Mouse (Mus musculus) WW6 (cell line): ENCODE measurements around the gene Gdf2.

Experiments
- DNase-seq: peaks from one replicate; pipeline ENCODE4 v3.0.0-alpha.2; 2013; ENCODE audit warnings: low read depth, low spot score

The Gdf2 gene

DNA sequence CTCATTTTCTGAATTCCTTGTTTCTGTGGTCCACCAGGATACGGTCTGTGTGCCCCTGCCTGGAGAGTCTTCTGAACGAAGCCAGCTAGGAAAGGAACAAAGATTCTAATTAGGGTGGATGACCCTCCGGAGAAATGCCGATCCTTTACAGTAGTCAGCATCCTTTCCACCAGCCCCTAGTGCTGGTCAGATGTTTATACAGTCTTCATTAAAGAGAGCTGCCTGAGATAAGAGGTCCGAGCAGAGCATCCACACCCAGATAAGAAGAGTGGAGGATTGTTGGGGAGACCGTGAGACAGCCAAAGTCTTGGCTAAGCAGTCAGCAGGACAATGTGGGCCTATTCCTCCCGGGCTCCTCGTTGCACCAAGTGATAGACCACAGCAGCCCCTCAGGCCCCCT is at the start of gene Gdf2:
Gene Gdf2, plus strand, starts transcription at position 301 of the 400 bp plus-strand sequence.
- DNase-seq, result no peak

DNA sequence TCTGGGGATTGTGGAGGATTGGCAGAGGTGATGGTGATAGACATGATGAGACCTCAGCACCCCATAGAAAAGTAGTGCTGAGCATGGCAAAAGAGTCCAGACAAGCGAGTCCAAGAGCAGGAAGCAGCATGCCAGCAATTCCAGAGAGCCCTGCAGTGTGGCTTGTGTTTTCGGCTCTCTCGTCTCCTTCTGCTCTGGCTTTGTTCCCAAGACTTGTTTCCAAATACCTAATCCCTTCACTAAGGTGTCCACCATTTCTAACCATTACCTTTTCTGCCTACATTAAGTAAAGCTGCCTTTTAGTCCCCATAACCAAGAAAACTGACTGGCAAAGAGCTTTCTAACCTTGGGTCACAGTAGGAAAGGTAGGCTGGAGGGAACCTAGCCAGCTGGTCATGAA is 49.3 kb upstream of the Gdf2 start:
- no peak for DNase-seq

DNA sequence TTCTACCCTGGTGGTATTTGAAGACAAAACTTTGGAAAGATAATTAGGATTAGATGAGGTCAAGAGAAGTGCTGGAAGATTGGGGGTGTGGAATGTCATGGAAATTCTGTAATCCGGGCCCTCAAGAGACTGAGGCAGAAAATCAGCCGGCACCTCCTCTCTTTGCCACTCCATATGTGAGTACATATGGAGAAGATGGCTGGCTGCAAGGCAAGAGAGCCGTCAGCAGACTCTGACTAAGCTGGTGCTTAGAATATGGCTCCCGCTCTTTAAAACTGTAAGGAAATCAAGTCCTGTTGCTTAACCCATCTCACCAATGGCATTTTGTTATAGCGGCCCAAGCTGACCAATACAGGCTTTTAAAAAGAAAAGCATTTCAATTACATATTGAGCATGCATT is 45.1 kb upstream of the Gdf2 start:
- no peak for DNase-seq

DNA sequence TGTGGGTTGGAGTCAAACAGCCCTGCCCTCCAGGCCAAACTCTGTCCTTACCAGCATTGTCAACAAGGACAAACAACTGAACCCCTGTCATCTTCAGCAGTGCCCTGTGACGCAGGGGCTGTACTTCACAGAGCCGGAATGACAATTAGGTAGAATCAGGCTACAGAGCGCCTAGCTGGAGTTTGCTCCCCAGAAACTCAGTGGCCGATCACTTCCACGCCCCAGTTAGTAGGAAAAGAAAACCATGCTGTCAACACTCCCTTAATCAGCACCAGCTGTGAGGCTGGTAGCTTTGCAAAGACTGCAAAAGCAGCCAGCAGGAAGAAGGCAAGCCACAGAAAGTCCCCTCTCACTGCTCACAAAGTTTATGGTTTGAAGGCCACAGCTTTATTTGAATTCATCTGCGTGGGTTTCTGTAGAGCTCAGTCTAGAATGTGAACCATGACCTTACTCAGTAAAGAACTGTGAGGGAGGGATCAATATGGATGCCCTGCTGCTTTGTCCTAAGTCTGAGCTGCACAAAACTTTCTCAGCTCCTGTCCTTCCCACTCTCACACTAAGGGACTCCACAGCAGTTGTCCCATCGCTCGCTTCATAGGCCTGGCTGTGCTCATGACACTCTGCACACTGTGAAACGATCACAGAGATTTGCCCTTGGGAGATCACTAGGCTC is 44.1 kb upstream of the Gdf2 start:
- no peak for DNase-seq

DNA sequence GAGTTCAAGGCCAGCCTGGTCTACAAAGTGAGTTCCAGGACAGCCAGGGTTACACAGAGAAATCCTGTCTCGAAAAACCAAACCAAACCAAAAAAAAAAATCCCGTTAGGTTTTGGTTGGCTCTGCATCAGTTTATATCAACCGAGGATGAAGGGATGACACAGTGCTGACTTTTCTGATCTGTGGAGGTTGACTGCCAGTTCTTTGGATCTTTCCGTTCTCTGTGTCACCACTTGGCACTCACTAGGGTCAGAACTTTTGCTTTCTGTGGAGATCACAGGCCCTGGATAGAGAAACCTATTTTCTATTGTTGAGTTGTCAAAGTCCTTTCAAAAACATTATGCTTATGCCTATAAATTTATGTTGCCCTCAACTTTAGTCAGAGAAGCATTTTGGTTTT is 38.1 kb upstream of the Gdf2 start:
- DNase-seq, result no peak

DNA sequence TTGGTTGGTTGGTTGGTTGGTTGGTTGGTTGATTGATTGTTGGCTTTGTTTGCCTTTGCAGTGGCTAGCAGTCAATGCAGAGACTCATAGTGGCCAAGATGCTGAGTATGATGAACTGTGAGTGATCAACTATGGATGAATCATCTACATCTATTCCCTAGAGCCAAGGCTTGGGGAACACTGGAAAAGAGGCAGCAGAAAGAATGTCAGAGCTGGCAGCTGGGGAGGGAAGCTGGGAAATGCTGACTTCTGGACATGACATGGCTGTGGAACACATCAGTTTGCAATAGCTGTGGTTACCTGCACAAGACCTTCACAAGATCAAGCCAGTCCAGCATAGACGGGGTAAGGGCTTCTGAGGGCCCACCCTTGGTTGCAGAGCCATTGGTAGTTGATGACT is 37.6 kb upstream of the Gdf2 start:
- no peak for DNase-seq

DNA sequence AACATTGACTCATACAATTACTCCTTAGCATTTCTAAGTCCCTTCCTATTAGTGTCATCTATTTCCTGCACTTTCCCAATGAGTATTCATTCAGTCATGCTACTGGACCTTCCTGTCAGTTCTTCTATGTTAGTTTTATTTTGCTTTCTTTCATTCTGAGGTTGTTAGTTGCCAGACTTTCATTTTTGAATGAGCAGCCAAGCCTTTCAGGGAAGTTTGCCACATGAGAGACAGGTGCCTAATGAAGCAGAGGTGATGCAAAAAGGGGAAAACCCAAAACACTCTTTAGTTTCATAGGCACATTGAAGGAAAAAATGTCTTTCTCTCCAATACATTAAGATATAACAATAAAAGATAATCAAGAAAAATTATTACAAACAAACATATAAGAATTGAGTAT is 36.0 kb upstream of the Gdf2 start:
- DNase-seq, result no peak

DNA sequence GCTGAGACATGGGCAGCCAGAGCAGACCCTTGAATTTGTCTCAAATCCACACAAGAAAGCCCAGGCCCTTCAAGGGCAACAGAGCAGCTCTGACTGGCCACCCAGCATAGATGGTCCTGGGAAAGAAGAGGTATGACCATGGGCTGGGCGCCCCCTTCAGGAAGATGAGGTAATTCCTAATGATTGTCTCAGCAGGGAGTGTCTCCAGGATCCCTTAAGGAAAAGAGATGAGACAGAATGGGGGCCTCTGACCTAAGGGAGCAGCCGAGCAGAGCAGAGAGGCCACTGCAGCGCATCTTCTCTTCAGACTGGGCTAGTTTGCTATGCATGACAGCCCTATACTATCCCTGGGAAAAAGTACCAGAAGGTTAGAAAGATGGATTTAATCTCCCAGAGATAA is 27.1 kb upstream of the Gdf2 start:
- no peak for DNase-seq

DNA sequence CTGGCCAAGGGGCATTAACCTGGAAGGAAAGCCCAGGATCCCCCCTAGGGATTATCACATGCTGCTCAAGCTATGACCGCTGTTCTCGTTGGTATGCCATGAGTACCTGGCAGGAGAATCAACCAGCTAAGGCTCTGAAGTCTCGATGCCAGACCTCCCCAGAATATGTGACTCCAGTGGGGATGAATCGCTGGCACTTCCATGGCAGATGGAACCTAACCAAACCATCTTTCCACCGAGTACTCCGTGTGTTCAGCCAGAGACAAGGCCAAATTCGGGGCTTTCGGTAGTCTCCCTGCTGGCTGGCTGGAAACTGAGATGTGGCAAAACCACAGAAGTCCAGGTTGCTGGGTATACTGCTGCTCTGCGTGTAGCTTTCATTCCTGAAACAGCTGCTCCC is 26.6 kb upstream of the Gdf2 start:
- DNase-seq, result no peak

DNA sequence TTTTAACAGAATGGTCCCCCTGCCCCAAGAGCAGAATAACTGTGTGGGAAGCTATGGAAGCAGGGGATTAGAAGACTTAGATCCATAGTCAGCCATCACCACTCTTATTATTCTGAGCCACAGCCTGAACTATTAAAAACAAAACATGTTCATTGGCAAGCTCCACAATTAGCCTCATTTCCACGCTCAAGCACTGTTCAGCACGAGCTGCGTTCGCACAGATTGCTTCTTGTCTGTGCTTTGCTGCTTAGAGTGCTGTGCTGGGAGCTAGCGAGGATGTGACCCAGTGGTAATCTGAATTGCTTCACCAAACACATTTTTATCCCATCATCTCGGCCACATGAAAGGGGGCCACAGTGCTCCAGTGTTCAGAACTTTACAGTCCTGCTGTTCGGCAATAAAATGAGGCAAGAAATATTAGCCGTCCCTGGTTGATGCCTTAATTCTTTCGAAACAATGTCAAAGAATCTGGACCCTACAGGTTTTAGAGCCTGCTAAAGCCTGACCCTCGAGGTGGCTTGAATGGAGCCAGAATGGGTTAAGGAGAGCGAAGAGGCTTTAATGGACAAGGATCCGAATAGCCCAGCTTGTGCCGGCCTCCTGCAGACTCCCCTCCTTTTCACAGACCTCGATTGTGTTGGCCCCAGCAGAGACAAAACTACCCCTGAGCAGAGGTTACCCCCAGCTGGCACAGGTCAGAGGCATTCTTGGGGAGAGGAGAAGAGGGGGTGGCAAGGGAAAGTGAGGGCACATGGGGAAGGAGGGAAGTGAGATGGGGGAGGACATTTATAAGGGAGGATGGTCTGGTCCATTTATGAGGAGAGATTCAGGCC is 19.9 kb upstream of the Gdf2 start:
- DNase-seq, result no peak

DNA sequence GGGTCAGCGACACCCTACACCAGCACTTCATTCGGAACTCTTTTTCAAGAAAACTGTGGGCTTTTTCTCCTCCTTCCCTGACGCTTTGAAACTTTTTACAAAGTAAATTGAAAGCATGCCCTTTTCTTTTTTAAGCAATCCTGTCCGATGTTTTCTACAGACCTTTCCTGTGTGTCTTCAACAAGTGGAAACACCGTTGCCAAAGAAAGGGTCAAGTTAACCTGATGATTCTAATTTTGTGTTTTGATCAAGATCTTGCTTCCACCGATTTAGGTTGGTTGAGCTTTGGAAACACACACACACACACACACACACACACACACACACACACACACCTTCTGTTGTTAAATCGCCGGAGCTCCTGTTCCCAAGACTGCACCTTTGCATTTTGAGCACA is 18.1 kb upstream of the Gdf2 start:
- DNase-seq, result no peak

DNA sequence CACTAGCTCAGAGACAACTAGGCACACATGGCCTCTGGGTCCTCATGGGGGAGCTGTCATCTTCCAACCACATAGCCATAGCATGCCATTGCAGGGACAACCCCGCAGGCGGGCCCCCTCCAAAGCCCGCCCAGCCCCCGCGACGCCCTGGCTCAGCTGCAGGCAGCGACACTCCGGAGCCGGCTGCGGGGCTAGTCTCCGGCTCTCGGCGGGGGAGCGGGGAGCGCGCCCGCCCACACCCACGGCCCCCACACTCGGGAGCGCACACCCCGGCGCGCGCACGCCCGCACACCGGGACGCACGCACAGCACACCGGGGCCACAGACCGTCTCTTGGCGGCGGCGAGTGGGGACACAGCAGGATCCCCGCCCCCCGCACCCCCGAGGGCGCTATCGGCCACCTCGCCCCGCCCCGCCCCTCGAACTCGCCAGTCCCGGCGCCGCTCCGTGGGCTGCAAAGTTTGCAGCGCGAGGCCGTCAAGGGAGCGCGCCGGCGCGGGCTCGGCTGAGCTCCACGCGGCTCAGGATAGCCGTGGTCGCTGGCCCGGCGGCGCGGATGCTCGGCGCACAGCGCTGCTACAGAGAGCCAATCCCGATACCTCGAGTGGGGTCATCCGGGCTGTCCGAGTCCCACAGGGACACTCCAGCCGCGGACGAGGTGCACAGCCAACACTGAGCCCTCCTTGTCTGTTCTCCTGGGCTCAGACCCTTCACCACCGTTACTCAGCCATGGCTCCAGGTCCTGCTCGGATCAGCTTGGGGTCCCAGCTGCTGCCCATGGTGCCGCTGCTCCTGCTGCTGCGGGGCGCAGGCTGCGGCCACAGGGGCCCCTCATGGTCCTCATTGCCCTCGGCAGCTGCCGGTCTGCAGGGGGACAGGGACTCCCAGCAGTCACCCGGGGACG is 17.4 kb upstream of the Gdf2 start, which contains the start of gene Gdf10:
Gene Gdf10, plus strand, starts transcription at position 420 of the 903 bp plus-strand sequence.
- no peak for DNase-seq

DNA sequence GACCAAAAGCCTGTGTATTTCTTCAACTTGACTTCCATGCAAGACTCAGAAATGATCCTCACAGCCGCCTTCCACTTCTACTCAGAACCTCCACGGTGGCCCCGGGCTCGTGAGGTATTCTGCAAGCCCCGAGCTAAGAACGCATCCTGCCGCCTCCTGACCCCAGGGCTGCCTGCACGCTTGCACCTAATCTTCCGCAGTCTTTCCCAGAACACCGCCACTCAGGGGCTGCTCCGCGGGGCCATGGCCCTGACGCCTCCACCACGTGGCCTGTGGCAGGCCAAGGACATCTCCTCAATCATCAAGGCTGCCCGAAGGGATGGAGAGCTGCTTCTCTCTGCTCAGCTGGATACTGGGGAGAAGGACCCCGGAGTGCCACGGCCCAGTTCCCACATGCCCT is 9.0 kb upstream of the Gdf2 start:
- DNase-seq, result no peak

DNA sequence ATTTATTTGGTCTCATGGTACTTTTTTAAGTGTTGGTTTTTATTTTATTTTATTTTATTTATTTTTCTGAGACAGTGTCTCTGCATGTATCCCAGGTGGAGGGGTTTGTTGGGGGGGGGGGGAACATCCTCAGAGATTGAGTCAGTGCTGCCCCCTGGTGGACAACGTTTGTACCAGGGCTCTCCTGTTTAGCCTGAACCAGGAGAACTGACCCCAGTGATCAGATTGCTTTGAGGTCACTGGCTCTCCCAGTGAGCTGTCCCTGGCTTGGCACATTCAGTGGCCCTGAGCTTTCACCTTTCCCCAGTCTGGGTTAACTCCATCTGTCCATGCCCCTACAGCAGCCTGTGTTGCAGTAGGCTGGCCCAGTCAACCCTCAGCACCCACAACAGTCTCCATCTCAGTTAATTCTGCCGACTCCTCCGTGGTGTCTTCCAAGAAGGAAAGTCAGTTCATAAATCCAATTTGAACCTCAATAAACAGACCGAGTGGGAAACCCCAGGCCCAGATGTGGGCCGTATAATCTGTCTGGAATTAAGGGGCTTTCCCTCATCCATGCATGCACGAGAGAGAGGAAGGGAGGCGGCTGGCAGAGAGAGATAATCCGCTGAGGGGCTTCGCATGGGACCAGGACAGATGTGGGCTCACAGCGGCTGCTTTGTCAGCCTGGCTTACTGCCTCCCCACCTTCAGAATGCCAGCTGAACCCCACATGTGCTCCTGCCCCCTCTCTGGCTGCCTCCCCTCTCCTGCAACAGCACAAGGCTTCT is 7.7 kb upstream of the Gdf2 start:
- DNase-seq, result no peak

DNA sequence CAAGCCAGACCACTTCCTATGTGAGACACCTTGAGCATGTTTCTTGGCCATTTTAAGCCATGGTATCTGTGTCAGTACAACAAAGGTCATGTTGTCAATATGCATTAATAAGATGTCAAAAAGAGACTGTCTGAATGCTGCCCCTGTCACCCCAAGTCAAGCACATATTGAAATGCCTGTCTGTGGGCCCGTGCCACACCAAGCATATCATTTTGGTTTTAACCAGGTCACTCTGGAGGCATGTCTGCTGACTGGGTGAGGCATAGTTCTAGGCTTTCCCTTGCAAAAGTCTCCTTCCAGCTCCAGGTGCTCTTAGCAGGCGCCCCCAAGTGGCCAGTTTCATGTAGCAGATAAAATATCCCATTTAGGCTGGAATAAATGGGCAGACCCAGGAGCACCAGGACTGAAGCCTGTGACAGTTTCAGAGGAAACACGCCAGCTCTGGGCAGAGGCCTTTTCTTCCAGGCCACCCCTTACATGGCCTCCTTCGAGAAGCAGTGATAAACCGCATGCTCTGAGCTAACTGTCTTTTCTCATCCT is 7.0 kb upstream of the Gdf2 start:
- DNase-seq, result no peak

DNA sequence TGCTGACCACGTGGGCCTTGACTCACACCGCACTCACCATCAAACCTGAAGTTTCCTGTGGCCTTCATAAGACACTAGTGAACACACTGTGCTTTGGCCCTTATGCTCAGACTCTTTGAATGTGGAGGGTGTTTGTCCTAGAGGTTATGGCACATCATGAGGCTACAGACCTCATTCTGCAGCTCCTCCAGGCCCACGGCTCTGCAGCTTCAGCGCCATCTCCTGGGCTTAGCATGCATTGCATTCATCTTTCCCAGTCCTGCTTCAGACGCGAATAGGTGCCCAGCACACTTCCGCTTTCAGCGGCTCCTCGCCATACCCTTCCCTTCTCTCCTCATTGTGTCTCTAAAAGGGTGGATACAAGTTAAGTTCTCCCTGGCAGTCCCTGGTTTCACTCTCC is 1.7 kb upstream of the Gdf2 start:
- DNase-seq, result no peak

DNA sequence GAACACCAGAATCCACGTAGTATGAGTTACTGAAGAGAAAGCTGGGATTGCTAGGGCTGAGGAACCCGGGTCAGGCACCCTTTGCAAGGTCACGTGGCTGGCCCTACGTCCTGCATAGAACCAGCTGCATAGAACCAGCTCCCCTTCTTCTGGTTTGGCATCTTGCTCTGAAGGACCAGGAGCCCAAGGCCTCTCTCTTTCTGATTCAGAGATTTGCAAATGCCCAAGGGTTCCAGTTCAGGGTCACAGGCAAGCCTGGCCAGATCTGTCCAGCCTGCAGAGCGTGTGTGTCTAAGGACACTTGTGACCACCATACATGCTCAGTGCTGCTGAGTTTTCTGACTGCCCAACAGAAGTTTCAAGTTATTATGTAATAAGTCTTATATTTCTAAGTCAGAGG is 1.4 kb downstream of the Gdf2 start:
- DNase-seq, result no peak

DNA sequence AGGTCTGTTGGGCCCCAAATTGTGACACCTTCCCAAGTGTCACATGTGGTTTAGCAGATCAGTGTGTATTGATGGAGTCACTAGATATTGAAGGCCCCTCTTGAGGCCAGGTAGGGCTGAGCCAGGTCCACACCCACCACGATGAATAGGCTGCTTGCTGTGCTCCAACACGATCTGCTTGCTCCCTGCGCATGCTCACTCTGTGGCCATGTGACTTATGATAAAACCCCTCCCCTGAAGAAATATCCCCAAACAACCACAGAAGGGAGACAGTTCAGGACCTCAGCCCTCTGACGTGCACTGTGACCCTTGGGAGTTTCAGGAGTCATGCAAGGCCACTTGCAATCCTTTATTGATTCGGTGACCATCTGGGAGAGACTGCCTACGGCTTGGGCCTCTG is 5.3 kb downstream of the Gdf2 start:
- DNase-seq, result no peak

DNA sequence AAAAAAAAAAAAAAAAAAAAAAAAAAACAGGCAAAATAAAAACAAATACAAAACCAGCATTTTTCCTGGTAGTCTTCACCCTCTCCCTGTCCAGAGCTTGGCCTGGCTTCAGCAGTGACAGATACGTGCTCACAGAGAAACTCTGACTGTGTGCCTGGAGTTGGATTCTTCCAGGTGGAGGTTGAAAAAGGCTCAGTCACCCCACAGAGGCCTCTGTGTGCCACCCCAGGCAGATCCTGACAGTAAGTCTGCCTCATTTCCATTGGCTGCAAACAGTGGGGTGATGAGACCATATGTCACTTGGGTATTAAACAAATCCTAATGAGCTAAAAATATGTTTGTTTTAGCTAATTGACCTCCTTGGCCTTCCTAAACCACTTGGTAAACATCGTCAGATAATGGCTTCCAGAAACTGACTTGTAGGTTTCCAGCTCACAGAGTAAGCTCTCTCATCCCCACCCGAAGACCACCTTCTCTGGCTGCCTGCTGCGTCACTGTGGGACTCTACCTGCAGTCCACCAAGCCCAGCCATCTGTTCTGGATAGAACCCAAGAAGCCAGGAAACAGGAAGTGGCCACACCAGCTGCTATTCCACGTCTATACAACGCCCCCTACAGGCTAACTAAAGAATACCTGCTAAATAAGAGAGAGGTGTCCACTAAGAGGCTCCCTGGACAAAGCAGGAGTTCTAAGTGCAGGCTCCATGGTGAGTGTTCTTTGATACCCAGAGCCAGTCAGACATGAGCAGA is 11.6 kb downstream of the Gdf2 start:
- DNase-seq, result no peak

DNA sequence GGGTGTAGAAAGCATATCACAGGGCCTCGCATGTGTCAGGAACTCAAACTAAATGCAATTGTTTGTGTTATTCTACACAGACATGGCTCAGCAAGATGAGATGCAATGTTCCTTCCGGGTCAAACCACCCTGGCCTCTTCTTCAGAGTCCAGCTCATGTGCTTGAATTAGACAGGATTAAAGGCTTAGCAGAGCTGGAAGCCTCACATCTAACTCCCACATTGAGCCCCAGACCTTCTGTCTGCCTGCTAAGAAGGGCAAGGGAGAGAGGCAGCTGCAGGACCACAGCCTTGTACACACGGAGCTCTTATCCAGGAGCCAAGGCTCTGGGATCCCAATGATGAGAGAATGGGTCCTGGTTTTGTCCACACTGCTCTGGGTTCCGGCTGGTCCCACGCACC is 12.9 kb downstream of the Gdf2 start, which contains the start of gene Rbp3:
Gene Rbp3, plus strand, starts transcription at position 243 of the 400 bp plus-strand sequence.
- DNase-seq, result no peak
